Mouse (Mus musculus) gastrocnemius, postnatal 4 days (tissue): ENCODE measurements around the gene Rab3a. TPM values are rescaled to one million over a fixed set of nuclear protein-coding genes. Genes with fewer than 3 reads are reported as not detected.
A peak's percentile ranks its signal among the peaks of the same experiment; 100 is the strongest.

ENCODE experiments used
- DNase-seq, 2 experiments: peaks; one replicate each; pipeline ENCODE4 v3.0.0; 2021 to 2022; ENCODE audit warnings: low spot score in 2 of 2, mixed read lengths in 2 of 2
- long read RNA-seq, 2 experiments: library from polyadenylated mRNA; stranded (forward); transcript quantifications; one replicate each; pipeline ENCODE4 v2.0.0; 2021
- total RNA-seq, 2 experiments: library from RNA; stranded (reverse); gene quantifications; 2 replicates each; pipeline ENCODE4 v1.2.3; 2021

Gene Rab3a
- total RNA-seq, result 10 to 100 TPM; 41.0 to 44.4 TPM
- long read RNA-seq, experiment 1, transcript Rab3a-201 (5 exons, 1,363 nt), result major isoform, 45 of 81 reads
- long read RNA-seq, experiment 1, partial matches to known transcripts, result 8 of 81 reads
- long read RNA-seq, experiment 1, other reads (novel, unspliced or antisense), result 27 of 81 reads
- long read RNA-seq, experiment 2, transcript Rab3a-201 (5 exons, 1,363 nt), result major isoform, 33 of 54 reads
- long read RNA-seq, experiment 2, partial matches to known transcripts, result 1 of 54 reads
- long read RNA-seq, experiment 2, other reads (novel, unspliced or antisense), result 17 of 54 reads

- DNase-seq, result peak; percentile 85 to 93
Measured at GRCm38 (mm10) chr8:70754043-70754870, at the start of gene Rab3a. Gene Rab3a (plus strand): TSS chr8:70754679.

GRCm38 (mm10) chr8:70708281-70708680 lies 46.2 kb upstream of the Rab3a start:
- no peak for DNase-seq

GRCm38 (mm10) chr8:70709794-70710193 lies 44.7 kb upstream of the Rab3a start:
- DNase-seq, result no peak

GRCm38 (mm10) chr8:70710296-70710695 lies 44.2 kb upstream of the Rab3a start:
- DNase-seq, result peak in 1 of 2 experiments; percentile 76

GRCm38 (mm10) chr8:70711041-70711440 lies 43.4 kb upstream of the Rab3a start:
- no peak for DNase-seq

- no peak for DNase-seq
Measured at GRCm38 (mm10) chr8:70713991-70714390, 40.5 kb upstream of the Rab3a start.

- DNase-seq, result no peak
Measured at GRCm38 (mm10) chr8:70715086-70715485, 39.4 kb upstream of the Rab3a start.

GRCm38 (mm10) chr8:70716521-70717400 lies 37.7 kb upstream of the Rab3a start:
- peak in 1 of 2 experiments; percentile 14 for DNase-seq

GRCm38 (mm10) chr8:70718297-70718696 lies 36.2 kb upstream of the Rab3a start, which contains the start of gene Gm3336:
Gene Gm3336 (plus strand): TSS chr8:70718543.
- DNase-seq, result no peak

- DNase-seq, result peak in 1 of 2 experiments; percentile 9
Measured at GRCm38 (mm10) chr8:70719796-70720270, 34.6 kb upstream of the Rab3a start.

GRCm38 (mm10) chr8:70720739-70721138 lies 33.7 kb upstream of the Rab3a start:
- peak in 1 of 2 experiments; percentile 71 for DNase-seq

- no peak for DNase-seq
Measured at GRCm38 (mm10) chr8:70721601-70722000, 32.9 kb upstream of the Rab3a start.

GRCm38 (mm10) chr8:70723486-70724210 lies 30.8 kb upstream of the Rab3a start, which contains the start of gene Pde4c:
Gene Pde4c (plus strand): TSS chr8:70723720.
- DNase-seq, result peak in 1 of 2 experiments; percentile 19

GRCm38 (mm10) chr8:70724216-70724615 lies 30.3 kb upstream of the Rab3a start:
- DNase-seq, result no peak

- peak in 1 of 2 experiments; percentile 19 for DNase-seq
Measured at GRCm38 (mm10) chr8:70725792-70726447, 28.6 kb upstream of the Rab3a start.

GRCm38 (mm10) chr8:70726721-70727120 lies 27.8 kb upstream of the Rab3a start:
- no peak for DNase-seq

- no peak for DNase-seq
Measured at GRCm38 (mm10) chr8:70729808-70730475, 24.5 kb upstream of the Rab3a start.

GRCm38 (mm10) chr8:70730956-70731355 lies 23.5 kb upstream of the Rab3a start:
- no peak for DNase-seq

GRCm38 (mm10) chr8:70737705-70738104 lies 16.8 kb upstream of the Rab3a start:
- DNase-seq, result no peak
